Mouse (Mus musculus) MEL (cell line): ENCODE results near the gene Dnaja1. TPM values are rescaled to one million over a fixed set of nuclear protein-coding genes. Genes with fewer than 3 reads are reported as not detected.

Experiments
- DNase-seq: peaks from one replicate; pipeline ENCODE4 v3.0.0; 2011; ENCODE audit warnings: low read depth, low spot score
- H3K27ac ChIP-seq: 2 replicates; pipeline ENCODE4 v1.5.1; 2012; ENCODE audit warnings: low read depth, mild to moderate bottlenecking, control low read depth, low read length, moderate library complexity; ENCODE audit not compliant: control insufficient read depth
- H3K27me3 ChIP-seq, 2 experiments: fragments of 150-350 bp in 1 of 2; sonication (generic) in 1 of 2; 2 replicates each; pipeline ENCODE4 v1.6.1; 2012; ENCODE audit warnings: low read length in 2 of 2, mild to moderate bottlenecking in 2 of 2, improper control_type of control experiment in 1 of 2, moderate library complexity in 1 of 2; ENCODE audit not compliant: insufficient read depth in 2 of 2, control insufficient read depth in 1 of 2
- H3K36me3 ChIP-seq, 2 experiments: 2 replicates each; pipeline ENCODE4 v1.6.1; 2012 to 2014; ENCODE audit warnings: low read length in 2 of 2, improper control_type of control experiment in 1 of 2, inconsistent platforms in 1 of 2, mild to moderate bottlenecking in 1 of 2; ENCODE audit not compliant: insufficient read depth in 2 of 2, control insufficient read depth in 1 of 2
- H3K4me1 ChIP-seq, 2 experiments: fragments of 150-350 bp in 1 of 2; sonication (generic) in 1 of 2; 2 replicates each; pipeline ENCODE4 v1.6.1; 2012; ENCODE audit warnings: low read length in 2 of 2, improper control_type of control experiment in 1 of 2, mild to moderate bottlenecking in 1 of 2; ENCODE audit not compliant: insufficient read depth in 2 of 2, control insufficient read depth in 1 of 2
- H3K4me3 ChIP-seq, 2 experiments: fragments of 150-350 bp in 1 of 2; sonication (generic) in 1 of 2; 2 replicates each; pipeline ENCODE4 v1.5.1; 2012; ENCODE audit warnings: low read depth in 2 of 2, low read length in 2 of 2, mild to moderate bottlenecking in 2 of 2, moderate library complexity in 2 of 2, control low read depth in 1 of 2, improper control_type of control experiment in 1 of 2; ENCODE audit not compliant: control insufficient read depth in 1 of 2, insufficient read depth in 1 of 2
- H3K79me2 ChIP-seq: 2 replicates; pipeline ENCODE4 v1.6.1; 2012; ENCODE audit warnings: mild to moderate bottlenecking, low read length, moderate library complexity; ENCODE audit not compliant: control insufficient read depth, poor library complexity, insufficient read depth
- H3K9ac ChIP-seq: 2 replicates; pipeline ENCODE4 v1.6.1; 2012; ENCODE audit warnings: low read depth, mild to moderate bottlenecking, control low read depth, low read length, moderate library complexity; ENCODE audit not compliant: control insufficient read depth, poor library complexity, severe bottlenecking
- H3K9me3 ChIP-seq: fragments of 150-350 bp; sonication (generic); replicated peaks from 2 replicates; pipeline ENCODE4 v1.6.1; 2012; ENCODE audit warnings: mild to moderate bottlenecking, low read length, improper control_type of control experiment, moderate library complexity; ENCODE audit not compliant: insufficient read depth
- BHLHE40 ChIP-seq: IDR thresholded peaks from 2 replicates; pipeline ENCODE4 v1.6.1; 2012; ENCODE audit warnings: low read depth, mild to moderate bottlenecking, inconsistent platforms, low read length, improper control_type of control experiment, borderline replicate concordance
- CHD1 ChIP-seq: IDR thresholded peaks from 2 replicates; pipeline ENCODE4 v1.6.1; 2012; ENCODE audit warnings: low read depth, mild to moderate bottlenecking, inconsistent platforms, low read length, improper control_type of control experiment
- CHD2 ChIP-seq: IDR thresholded peaks from 2 replicates; pipeline ENCODE4 v1.6.1; 2011; ENCODE audit warnings: low read length, improper control_type of control experiment
- CTCF ChIP-seq, 3 experiments: IDR thresholded peaks in 2 of 3; conservative IDR thresholded peaks in 1 of 3; 2 replicates each; pipeline ENCODE4 v1.5.1; 2011 to 2012; ENCODE audit warnings: low read length in 3 of 3, low read depth in 2 of 3, mild to moderate bottlenecking in 2 of 3, improper control_type of control experiment in 1 of 3, inconsistent platforms in 1 of 3, mixed read lengths in 1 of 3, moderate library complexity in 1 of 3; ENCODE audit not compliant: control insufficient read depth in 1 of 3, insufficient read depth in 1 of 3, poor library complexity in 1 of 3, severe bottlenecking in 1 of 3
- E2F4 ChIP-seq: IDR thresholded peaks from 2 replicates; pipeline ENCODE4 v1.6.1; 2011; ENCODE audit warnings: low read depth, low read length, improper control_type of control experiment, borderline replicate concordance
- ELF1 ChIP-seq: IDR thresholded peaks from 2 replicates; pipeline ENCODE4 v1.6.1; 2014; ENCODE audit warnings: low read depth, mild to moderate bottlenecking, inconsistent platforms, low read length, improper control_type of control experiment, moderate library complexity
- EP300 ChIP-seq, 2 experiments: IDR thresholded peaks; 2 replicates each; pipeline ENCODE4 v1.6.1; 2011; ENCODE audit warnings: improper control_type of control experiment in 2 of 2, low read length in 2 of 2, low read depth in 1 of 2, mild to moderate bottlenecking in 1 of 2
- ETS1 ChIP-seq: IDR thresholded peaks from 2 replicates; pipeline ENCODE4 v1.6.1; 2012; ENCODE audit warnings: low read depth, mild to moderate bottlenecking, inconsistent platforms, low read length, improper control_type of control experiment, moderate library complexity
- GABPA ChIP-seq: IDR thresholded peaks from 2 replicates; pipeline ENCODE4 v1.6.1; 2012; ENCODE audit warnings: low read depth, mild to moderate bottlenecking, inconsistent platforms, low read length, improper control_type of control experiment, moderate library complexity
- GATA1 ChIP-seq: IDR thresholded peaks from 2 replicates; pipeline ENCODE4 v1.6.1; 2011; ENCODE audit warnings: low read depth, low read length, improper control_type of control experiment
- HCFC1 ChIP-seq: IDR thresholded peaks from 2 replicates; pipeline ENCODE4 v1.6.1; 2012; ENCODE audit warnings: low read depth, mild to moderate bottlenecking, inconsistent platforms, low read length, improper control_type of control experiment, moderate library complexity
- JUND ChIP-seq: IDR thresholded peaks from 2 replicates; pipeline ENCODE4 v1.6.1; 2011; ENCODE audit warnings: low read depth, mild to moderate bottlenecking, improper control_type of control experiment, low read length
- KAT2A ChIP-seq: conservative IDR thresholded peaks from 2 replicates; pipeline ENCODE4 v1.6.1; 2012; ENCODE audit warnings: low read depth, low read length, improper control_type of control experiment, inconsistent platforms
- MAFK ChIP-seq: IDR thresholded peaks from 2 replicates; pipeline ENCODE4 v1.6.1; 2011; ENCODE audit warnings: low read depth, mild to moderate bottlenecking, low read length, improper control_type of control experiment, borderline replicate concordance
- MAZ ChIP-seq: IDR thresholded peaks from 2 replicates; pipeline ENCODE4 v1.6.1; 2012; ENCODE audit warnings: low read depth, mild to moderate bottlenecking, inconsistent platforms, low read length, improper control_type of control experiment
- MEF2A ChIP-seq: IDR thresholded peaks from 2 replicates; pipeline ENCODE4 v1.6.1; 2014; ENCODE audit warnings: low read depth, mild to moderate bottlenecking, inconsistent platforms, low read length, improper control_type of control experiment; ENCODE audit not compliant: poor library complexity, insufficient replicate concordance, severe bottlenecking; ENCODE audit errors: extremely low read depth
- MXI1 ChIP-seq: IDR thresholded peaks from 2 replicates; pipeline ENCODE4 v1.6.1; 2011; ENCODE audit warnings: mild to moderate bottlenecking, low read depth, low read length, improper control_type of control experiment
- MYB ChIP-seq: IDR thresholded peaks from 2 replicates; pipeline ENCODE4 v1.6.1; 2011; ENCODE audit warnings: mild to moderate bottlenecking, low read depth, low read length, improper control_type of control experiment
- MYC ChIP-seq: IDR thresholded peaks from 2 replicates; pipeline ENCODE4 v1.6.1; 2011; ENCODE audit warnings: low read depth, mild to moderate bottlenecking, low read length, improper control_type of control experiment, moderate library complexity
- NELFE ChIP-seq: IDR thresholded peaks from 2 replicates; pipeline ENCODE4 v1.6.1; 2011; ENCODE audit warnings: low read depth, low read length, improper control_type of control experiment
- NRF1 ChIP-seq: IDR thresholded peaks from 2 replicates; pipeline ENCODE4 v1.6.1; 2014; ENCODE audit warnings: low read depth, mild to moderate bottlenecking, inconsistent platforms, low read length, improper control_type of control experiment, moderate library complexity; ENCODE audit not compliant: poor library complexity, insufficient read depth, severe bottlenecking
- POLR2A ChIP-seq, 2 experiments: IDR thresholded peaks; 2 replicates each; pipeline ENCODE4 v1.6.1; 2011 to 2012; ENCODE audit warnings: low read length in 2 of 2, mild to moderate bottlenecking in 2 of 2, control low read depth in 1 of 2, improper control_type of control experiment in 1 of 2, low read depth in 1 of 2, moderate library complexity in 1 of 2; ENCODE audit not compliant: control insufficient read depth in 1 of 2, insufficient read depth in 1 of 2, poor library complexity in 1 of 2
- POLR2AphosphoS2 ChIP-seq: IDR thresholded peaks from 2 replicates; pipeline ENCODE4 v1.6.1; 2011; ENCODE audit warnings: low read length, improper control_type of control experiment
- POLR2AphosphoS5 ChIP-seq: IDR thresholded peaks from 2 replicates; pipeline ENCODE4 v1.6.1; 2012; ENCODE audit warnings: low read depth, borderline replicate concordance, mild to moderate bottlenecking, inconsistent platforms, low read length, moderate library complexity, mixed read lengths
- RAD21 ChIP-seq: IDR thresholded peaks from 2 replicates; pipeline ENCODE4 v1.6.1; 2011; ENCODE audit warnings: mild to moderate bottlenecking, low read depth, low read length, improper control_type of control experiment
- RCOR1 ChIP-seq: IDR thresholded peaks from 2 replicates; pipeline ENCODE4 v1.6.1; 2012; ENCODE audit warnings: low read depth, mild to moderate bottlenecking, inconsistent platforms, low read length, improper control_type of control experiment
- SMC3 ChIP-seq: IDR thresholded peaks from 2 replicates; pipeline ENCODE4 v1.6.1; 2011; ENCODE audit warnings: low read depth, low read length, improper control_type of control experiment
- TAL1 ChIP-seq: IDR thresholded peaks from 2 replicates; pipeline ENCODE4 v1.6.1; 2012; ENCODE audit warnings: mild to moderate bottlenecking, inconsistent platforms, low read length, moderate library complexity, mixed read lengths
- TCF12 ChIP-seq: IDR thresholded peaks from 2 replicates; pipeline ENCODE4 v1.6.1; 2014; ENCODE audit warnings: low read depth, mild to moderate bottlenecking, inconsistent platforms, low read length, improper control_type of control experiment, moderate library complexity
- USF1 ChIP-seq: IDR thresholded peaks from 2 replicates; pipeline ENCODE4 v1.6.1; 2014; ENCODE audit warnings: low read depth, mild to moderate bottlenecking, inconsistent platforms, low read length, improper control_type of control experiment, moderate library complexity
- USF2 ChIP-seq, 2 experiments: IDR thresholded peaks; 2 replicates each; pipeline ENCODE4 v1.6.1; 2011 to 2012; ENCODE audit warnings: improper control_type of control experiment in 2 of 2, low read length in 2 of 2, borderline replicate concordance in 1 of 2, inconsistent platforms in 1 of 2, low read depth in 1 of 2, mild to moderate bottlenecking in 1 of 2; ENCODE audit not compliant: insufficient read depth in 1 of 2
- ZC3H11A ChIP-seq: IDR thresholded peaks from 2 replicates; pipeline ENCODE4 v1.6.1; 2012; ENCODE audit warnings: low read depth, mild to moderate bottlenecking, inconsistent platforms, low read length, improper control_type of control experiment
- ZKSCAN1 ChIP-seq: IDR thresholded peaks from 2 replicates; pipeline ENCODE4 v1.6.1; 2012; ENCODE audit warnings: low read depth, mild to moderate bottlenecking, inconsistent platforms, low read length, improper control_type of control experiment, moderate library complexity
- ZMIZ1 ChIP-seq: IDR thresholded peaks from 2 replicates; pipeline ENCODE4 v1.6.1; 2012; ENCODE audit warnings: low read depth, mild to moderate bottlenecking, inconsistent platforms, low read length, improper control_type of control experiment, moderate library complexity
- ZNF384 ChIP-seq: IDR thresholded peaks from 2 replicates; pipeline ENCODE4 v1.6.1; 2012; ENCODE audit warnings: low read depth, mild to moderate bottlenecking, inconsistent platforms, low read length, improper control_type of control experiment
- polyA plus RNA-seq, 2 experiments: library from polyadenylated mRNA; stranded (reverse) in 1 of 2; unstranded in 1 of 2; fragments of >175 nt in 1 of 2; fragments of >200 nt in 1 of 2; gene quantifications; 2 replicates each; pipeline versions ENCODE4 v1.2.1 to v1.2.4; 2012; ENCODE audit warnings: low replicate concordance in 2 of 2, low read depth in 1 of 2; ENCODE audit not compliant: insufficient read length in 2 of 2, insufficient read depth in 1 of 2, missing spikeins in 1 of 2
- total RNA-seq: library from RNA; depleted of rRNA; stranded (reverse); fragments of 300-350 nt; gene quantifications from 2 replicates; pipeline ENCODE4 v1.2.3, GENCODE M21; 2012; rRNA removed

The Dnaja1 gene
- total RNA-seq (108 and 115 TPM in 2 replicates), polyA plus RNA-seq (100 to 1,000 TPM; 355 to 482 TPM)

GRCm38 (mm10) chr4:40722011-40722666 lies at the start of gene Dnaja1:
Gene Dnaja1, plus strand, starts transcription at chr4:40722150.
- Histone ChIP-seq H3K4me3 (peak within 1 kb of the TSS; percentile 77 to 85), H3K9me3 (no peaks in the 10 kb centered on the region), H3K4me1 (peaks cover 12 to 19% of the 10 kb centered on the region in 2 experiments), H3K36me3 (peaks cover 23 to 45% of the 10 kb centered on the region in 2 experiments), H3K27ac (peak within 1 kb of the TSS; percentile 92), H3K79me2 (peaks cover 26% of the 10 kb centered on the region), H3K27me3 (no peaks in the 10 kb centered on the region), H3K9ac (peak within 1 kb of the TSS; percentile 92)
- DNase-seq = peak; percentile 96
- peak; percentile 99 for TF ChIP-seq ZMIZ1
- no peak for TF ChIP-seq GATA1
- peak; percentile 90 for TF ChIP-seq MAZ
- no peak for TF ChIP-seq GABPA
- no peak for TF ChIP-seq KAT2A
- no peak for TF ChIP-seq CHD1
- TF ChIP-seq SMC3 = no peak
- TF ChIP-seq POLR2AphosphoS5 = peak; percentile 95
- no peak for TF ChIP-seq MYB
- peak; percentile 85 for TF ChIP-seq MXI1
- TF ChIP-seq NELFE = peak; percentile 99
- no peak for TF ChIP-seq TAL1
- TF ChIP-seq ETS1 = peak; percentile 57; the same call in 1 of the 2 replicates
- peak; percentile 88 to 96 for TF ChIP-seq POLR2A (IDR thresholded peaks at IDR 0.05; ENCODE audit: control insufficient read depth in 1 of 2, insufficient read depth in 1 of 2, low read depth in 1 of 2, low read length in 2 of 2, poor library complexity in 1 of 2)
- TF ChIP-seq E2F4 = no peak; the same call in 1 of the 2 replicates
- TF ChIP-seq POLR2AphosphoS2 = peak; percentile 99
- TF ChIP-seq RCOR1 = no peak; the same call in 1 of the 2 replicates
- TF ChIP-seq ZKSCAN1 = no peak
- no peak for TF ChIP-seq CHD2
- TF ChIP-seq JUND = no peak
- TF ChIP-seq BHLHE40 = no peak
- TF ChIP-seq NRF1 = no peak; the same call in 1 of the 2 replicates
- peak; percentile 58; the same call in 1 of the 2 replicates for TF ChIP-seq TCF12
- TF ChIP-seq CTCF (IDR thresholded peaks at IDR 0.05 in 2 of 3, conservative IDR thresholded peaks at IDR 0.05 in 1 of 3; ENCODE audit: control insufficient read depth in 1 of 3, insufficient read depth in 1 of 3, low read depth in 2 of 3, low read length in 3 of 3, poor library complexity in 1 of 3, severe bottlenecking in 1 of 3) = no peak
- peak; percentile 87 for TF ChIP-seq ZNF384
- TF ChIP-seq MYC = no peak; the same call in 1 of the 2 replicates
- no peak for TF ChIP-seq RAD21
- TF ChIP-seq ZC3H11A = no peak
- TF ChIP-seq HCFC1 = peak; percentile 82
- 0 out of 2 replicates have a peak, but pooled peaks have one; percentile 23 for TF ChIP-seq USF1
- no peak for TF ChIP-seq MEF2A
- TF ChIP-seq ELF1 = peak; percentile 93
- TF ChIP-seq EP300 (IDR thresholded peaks at IDR 0.05; ENCODE audit: low read depth in 1 of 2, low read length in 2 of 2) = peak in 1 of 2 experiments; percentile 55; a peak in 1 of 4 replicates
- no peak for TF ChIP-seq MAFK
- TF ChIP-seq USF2 (IDR thresholded peaks at IDR 0.05; ENCODE audit: borderline replicate concordance in 1 of 2, insufficient read depth in 1 of 2, low read depth in 1 of 2, low read length in 2 of 2) = no peak
